Mouse (Mus musculus) myocyte (in vitro differentiated cells): ENCODE results near the gene Fam198a. TPM values are rescaled to one million over a fixed set of nuclear protein-coding genes. Genes with fewer than 3 reads are reported as not detected.

Experiments
- H3K27me3 ChIP-seq: one replicate; pipeline ENCODE4 v1.6.1; 2011; ENCODE audit not compliant: control insufficient read depth, insufficient read depth, insufficient read length
- H3K36me3 ChIP-seq: one replicate; pipeline ENCODE4 v1.6.1; 2011; ENCODE audit not compliant: control insufficient read depth, insufficient read depth
- H3K4me2 ChIP-seq: one replicate; pipeline ENCODE4 v1.6.1; 2011; ENCODE audit warnings: low read depth, control low read depth
- H3K4me3 ChIP-seq: one replicate; pipeline ENCODE4 v1.5.1; 2011; ENCODE audit warnings: mild to moderate bottlenecking, control low read depth, moderate library complexity
- H3K79me2 ChIP-seq: one replicate; pipeline ENCODE4 v1.6.1; 2011; ENCODE audit not compliant: control insufficient read depth, insufficient read depth
- H3ac ChIP-seq: one replicate; pipeline ENCODE4 v1.6.1; 2011; ENCODE audit not compliant: control insufficient read depth, insufficient read length
- CEBPB ChIP-seq: IDR thresholded peaks from 2 replicates; pipeline ENCODE4 v1.6.1; 2011; ENCODE audit warnings: mild to moderate bottlenecking, moderate library complexity; ENCODE audit not compliant: poor library complexity, insufficient read depth, severe bottlenecking
- E2F4 ChIP-seq: IDR thresholded peaks from one replicate; pipeline ENCODE4 v1.6.1; 2011; ENCODE audit warnings: mild to moderate bottlenecking, control low read depth, moderate library complexity; ENCODE audit not compliant: insufficient read depth
- MAX ChIP-seq: IDR thresholded peaks from one replicate; pipeline ENCODE4 v1.6.1; 2011; ENCODE audit warnings: low read depth, mild to moderate bottlenecking, control low read depth
- MYOD1 ChIP-seq, 3 experiments: IDR thresholded peaks; one replicate each; pipeline ENCODE4 v1.6.1; 2011; ENCODE audit warnings: control low read depth in 2 of 3, low read depth in 2 of 3, mild to moderate bottlenecking in 2 of 3, moderate library complexity in 1 of 3; ENCODE audit not compliant: insufficient read length in 2 of 3, control insufficient read depth in 1 of 3
- MYOG ChIP-seq, 3 experiments: IDR thresholded peaks; one replicate each; pipeline ENCODE4 v1.6.1; 2011; ENCODE audit warnings: control low read depth in 2 of 3, low read depth in 2 of 3, mild to moderate bottlenecking in 2 of 3; ENCODE audit not compliant: insufficient read length in 2 of 3, control insufficient read depth in 1 of 3, insufficient read depth in 1 of 3
- POLR2A ChIP-seq: IDR thresholded peaks from one replicate; pipeline ENCODE4 v1.6.1; 2011; ENCODE audit warnings: low read depth, mild to moderate bottlenecking, control low read depth, moderate library complexity; ENCODE audit not compliant: insufficient read length
- POLR2AphosphoS2 ChIP-seq: IDR thresholded peaks from one replicate; pipeline ENCODE4 v1.6.1; 2011; ENCODE audit warnings: low read depth, control low read depth; ENCODE audit not compliant: insufficient read length
- REST ChIP-seq: IDR thresholded peaks from one replicate; pipeline ENCODE4 v1.6.1; 2011; ENCODE audit warnings: mild to moderate bottlenecking, control low read depth, moderate library complexity; ENCODE audit not compliant: insufficient read depth, insufficient read length
- SRF ChIP-seq: IDR thresholded peaks from one replicate; pipeline ENCODE4 v1.6.1; 2011; ENCODE audit warnings: low read depth; ENCODE audit not compliant: control insufficient read depth, insufficient read length
- TCF12 ChIP-seq: IDR thresholded peaks from one replicate; pipeline ENCODE4 v1.6.1; 2011; ENCODE audit warnings: mild to moderate bottlenecking, control low read depth; ENCODE audit not compliant: poor library complexity, insufficient read depth, severe bottlenecking
- TCF3 ChIP-seq: IDR thresholded peaks from one replicate; pipeline ENCODE4 v1.6.1; 2011; ENCODE audit warnings: low read depth, control low read depth; ENCODE audit not compliant: insufficient read length
- USF1 ChIP-seq: IDR thresholded peaks from one replicate; pipeline ENCODE4 v1.6.1; 2011; ENCODE audit warnings: low read depth, mild to moderate bottlenecking, control low read depth, moderate library complexity
- polyA plus RNA-seq: library from polyadenylated mRNA; unstranded; fragments of >200 nt; fragmentation: generic; extraction: Trizol; gene quantifications from one replicate; pipeline ENCODE4 v1.2.1, GENCODE M21; 2012; ENCODE audit warnings: missing spikeins

Gene Fam198a
- polyA plus RNA-seq, 1 experiment, result 0.02 TPM

DNA sequence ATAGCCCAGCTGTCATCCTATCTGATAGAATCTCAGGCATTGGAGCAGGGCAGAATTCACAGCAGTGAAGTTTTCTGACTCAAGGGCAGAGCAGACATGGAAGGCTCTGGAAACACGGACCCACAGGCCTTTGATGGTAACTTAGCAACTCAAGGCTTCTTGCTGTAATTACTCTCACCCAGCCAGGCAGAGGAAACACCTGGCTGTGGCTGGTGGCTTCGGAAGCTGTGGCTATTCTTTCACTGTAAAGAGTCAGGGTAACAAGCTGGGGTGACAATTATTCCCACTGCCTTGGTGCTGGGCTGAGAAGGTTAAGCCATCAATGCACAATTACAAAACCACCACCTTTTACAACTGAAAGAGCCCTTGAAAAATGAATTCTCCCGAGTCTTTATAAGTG, 42.3 kb downstream of the Fam198a start:
- Histone ChIP-seq H3K4me2 (no peak overlapping the region), H3K36me3 (no peaks in the 10 kb centered on the region), H3K27me3 (peaks cover 26% of the 10 kb centered on the region), H3K79me2 (no peaks in the 10 kb centered on the region), H3K4me3 (no peak overlapping the region), H3ac (no peak overlapping the region)
- TF ChIP-seq MAX (no peak), TCF12 (no peak), TCF3 (no peak), MYOD1 (IDR thresholded peaks at IDR 0.05; ENCODE audit: control insufficient read depth in 1 of 3, insufficient read length in 2 of 3, low read depth in 2 of 3) (no peak), USF1 (no peak), SRF (no peak), E2F4 (no peak)

DNA sequence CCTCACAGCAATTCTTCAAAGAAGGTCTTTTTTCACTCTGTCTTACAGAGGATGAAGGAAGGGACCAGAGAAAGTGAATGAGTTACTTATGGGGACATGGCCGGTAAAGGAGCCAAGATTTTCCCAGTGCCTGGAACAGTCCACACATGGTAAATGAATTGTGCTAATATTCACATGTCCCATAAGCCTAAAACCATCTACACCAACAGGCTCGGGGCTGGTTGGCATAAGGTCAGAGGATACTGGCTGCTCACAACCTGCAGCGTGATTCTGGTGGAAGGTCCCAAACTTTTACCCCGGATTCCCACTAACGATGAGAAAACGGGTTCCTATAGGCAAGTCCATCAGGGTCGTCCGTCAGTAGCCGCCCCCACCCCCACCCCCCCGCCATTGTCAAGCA, 44.3 kb downstream of the Fam198a start:
- H3ac ChIP-seq, result no peak overlapping the region
- no peaks in the 10 kb centered on the region for H3K79me2 ChIP-seq
- no peaks in the 10 kb centered on the region for H3K36me3 ChIP-seq
- peaks cover 33% of the 10 kb centered on the region for H3K27me3 ChIP-seq
- H3K4me3 ChIP-seq, result no peak overlapping the region
- no peak for TF ChIP-seq TCF12
- TF ChIP-seq SRF, result no peak
- no peak for TF ChIP-seq CEBPB
- TF ChIP-seq MYOD1 (IDR thresholded peaks at IDR 0.05; ENCODE audit: control insufficient read depth in 1 of 3, insufficient read length in 2 of 3, low read depth in 2 of 3), result no peak
- no peak for TF ChIP-seq E2F4
- TF ChIP-seq USF1, result no peak
- no peak for TF ChIP-seq TCF3
- no peak for TF ChIP-seq POLR2AphosphoS2
- no peak for TF ChIP-seq REST
- TF ChIP-seq MYOG (IDR thresholded peaks at IDR 0.05; ENCODE audit: control insufficient read depth in 1 of 3, insufficient read depth in 1 of 3, insufficient read length in 2 of 3, low read depth in 2 of 3), result no peak
- TF ChIP-seq MAX, result no peak
- TF ChIP-seq POLR2A, result no peak
- no peak overlapping the region for H3K4me2 ChIP-seq

DNA sequence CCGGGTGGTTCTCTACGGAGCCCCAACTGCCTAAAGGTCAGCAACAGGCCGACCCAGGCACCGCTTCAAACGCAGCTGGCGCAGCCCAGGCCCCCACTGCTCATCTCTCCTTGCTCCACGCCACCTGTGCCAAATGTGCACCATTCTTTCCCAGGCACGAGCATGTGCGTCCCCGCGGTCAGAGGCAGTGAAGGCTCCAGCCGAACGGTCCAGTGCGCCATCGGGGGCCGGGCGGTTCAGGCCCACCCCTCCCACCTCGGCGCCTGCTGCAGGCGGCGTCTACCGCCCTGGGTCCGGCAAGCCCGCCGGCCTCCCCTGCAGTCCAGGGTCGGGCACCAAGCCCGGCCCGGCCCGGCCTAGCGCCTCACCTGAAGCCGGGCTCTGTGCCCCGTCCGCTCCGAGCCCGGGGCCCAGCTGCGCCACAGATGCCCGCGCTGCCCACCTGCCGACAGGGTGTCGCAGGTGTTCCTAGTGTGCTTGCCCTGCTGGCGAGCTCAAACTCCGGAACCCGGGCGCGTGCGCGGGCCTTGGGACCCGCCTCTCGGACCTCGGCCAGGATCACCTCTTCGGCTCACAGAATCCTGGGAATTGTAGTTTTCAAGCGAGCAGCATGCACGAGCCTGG, 44.8 kb downstream of the Fam198a start:
- TF ChIP-seq SRF, result no peak
- peak in 1 of 3 experiments; percentile 11 for TF ChIP-seq MYOD1 (IDR thresholded peaks at IDR 0.05; ENCODE audit: control insufficient read depth in 1 of 3, insufficient read length in 2 of 3, low read depth in 2 of 3)
- peak in 1 of 3 experiments; percentile 23 for TF ChIP-seq MYOG (IDR thresholded peaks at IDR 0.05; ENCODE audit: control insufficient read depth in 1 of 3, insufficient read depth in 1 of 3, insufficient read length in 2 of 3, low read depth in 2 of 3)
- no peak for TF ChIP-seq E2F4
- H3K4me3 ChIP-seq, result no peak overlapping the region
- no peak overlapping the region for H3ac ChIP-seq
- H3K27me3 ChIP-seq, result peaks cover 29% of the 10 kb centered on the region
- no peaks in the 10 kb centered on the region for H3K79me2 ChIP-seq
- no peaks in the 10 kb centered on the region for H3K36me3 ChIP-seq
- peak overlapping the region; percentile 49 for H3K4me2 ChIP-seq

DNA sequence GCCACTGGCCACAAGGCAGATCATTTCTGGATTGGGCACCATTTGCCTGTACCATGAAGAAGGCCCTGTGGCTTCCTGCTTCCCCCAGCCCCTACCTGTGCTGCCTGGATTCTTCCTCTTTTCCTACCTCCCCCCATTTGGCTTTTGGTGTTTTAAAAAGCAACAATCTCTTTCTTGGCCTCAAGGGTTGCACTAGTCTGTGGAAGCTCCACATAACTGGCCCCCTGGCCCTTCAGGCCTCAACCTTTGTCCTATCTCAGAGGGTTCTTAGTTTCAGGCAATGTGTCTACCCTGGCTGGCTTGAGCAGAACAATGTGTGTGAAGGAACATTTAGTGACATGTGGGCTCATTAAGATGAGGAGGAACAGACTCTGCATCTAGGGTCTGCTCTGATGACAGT, 46.2 kb downstream of the Fam198a start, which contains the start of gene Pomgnt2:
Gene Pomgnt2, minus strand, starts transcription at position 101 of the 400 bp plus-strand sequence.
- peak within 1 kb of the TSS; percentile 49 for H3K4me2 ChIP-seq
- H3K4me3 ChIP-seq, result no peak within 1 kb of the TSS

DNA sequence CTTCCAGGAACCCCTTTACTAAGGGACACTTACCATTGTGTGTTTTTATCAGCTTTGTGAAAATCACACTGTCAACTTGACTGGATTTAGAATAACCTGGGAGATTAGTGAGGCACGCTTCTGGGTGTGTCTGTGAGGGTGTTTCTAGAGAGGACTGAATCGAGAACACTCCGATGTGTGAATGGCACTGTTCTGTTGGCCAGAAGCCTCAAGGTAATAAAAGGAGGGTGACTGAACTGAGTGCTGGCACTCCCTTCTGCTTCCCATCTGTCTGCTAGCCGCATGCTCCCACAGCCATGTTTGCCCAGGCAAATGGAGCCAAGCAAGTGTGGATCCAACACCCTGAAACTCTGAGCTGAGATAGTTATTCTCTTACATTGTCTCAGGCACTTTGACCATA, 47.2 kb downstream of the Fam198a start:
- peaks cover 29% of the 10 kb centered on the region for H3K27me3 ChIP-seq
- H3K36me3 ChIP-seq, result no peaks in the 10 kb centered on the region
- H3ac ChIP-seq, result no peak overlapping the region
- TF ChIP-seq SRF, result no peak
- TF ChIP-seq TCF3, result no peak
- no peak for TF ChIP-seq USF1
- TF ChIP-seq MYOD1 (IDR thresholded peaks at IDR 0.05; ENCODE audit: control insufficient read depth in 1 of 3, insufficient read length in 2 of 3, low read depth in 2 of 3), result no peak
- TF ChIP-seq TCF12, result no peak
- no peak for TF ChIP-seq POLR2AphosphoS2
- no peak for TF ChIP-seq MAX
- TF ChIP-seq E2F4, result no peak
- H3K79me2 ChIP-seq, result no peaks in the 10 kb centered on the region
- H3K4me2 ChIP-seq, result no peak overlapping the region
- H3K4me3 ChIP-seq, result no peak overlapping the region

More for the DNA sequence above, 46.2 kb downstream of the Fam198a start, which contains the start of gene Pomgnt2:
- TF ChIP-seq REST, result no peak
- TF ChIP-seq MAX, result no peak
- no peak for TF ChIP-seq MYOG (IDR thresholded peaks at IDR 0.05; ENCODE audit: control insufficient read depth in 1 of 3, insufficient read depth in 1 of 3, insufficient read length in 2 of 3, low read depth in 2 of 3)
- TF ChIP-seq SRF, result no peak
- TF ChIP-seq USF1, result no peak
- no peak for TF ChIP-seq POLR2A
- no peak for TF ChIP-seq E2F4
- no peak for TF ChIP-seq TCF3
- TF ChIP-seq TCF12, result no peak
- no peak for TF ChIP-seq POLR2AphosphoS2
- TF ChIP-seq MYOD1 (IDR thresholded peaks at IDR 0.05; ENCODE audit: control insufficient read depth in 1 of 3, insufficient read length in 2 of 3, low read depth in 2 of 3), result no peak
- TF ChIP-seq CEBPB, result no peak
- Histone ChIP-seq H3K36me3 (no peaks in the 10 kb centered on the region), H3ac (no peak within 1 kb of the TSS), H3K27me3 (peaks cover 29% of the 10 kb centered on the region), H3K79me2 (no peaks in the 10 kb centered on the region)
